Mouse (Mus musculus): ENCODE measurements around the gene Tmem240.
"Not testable (repeated sequence)": the region's sequence is repeated elsewhere in the genome, so short reads cannot be mapped to it uniquely, and the experiment has no call there.

Gene Tmem240

DNA sequence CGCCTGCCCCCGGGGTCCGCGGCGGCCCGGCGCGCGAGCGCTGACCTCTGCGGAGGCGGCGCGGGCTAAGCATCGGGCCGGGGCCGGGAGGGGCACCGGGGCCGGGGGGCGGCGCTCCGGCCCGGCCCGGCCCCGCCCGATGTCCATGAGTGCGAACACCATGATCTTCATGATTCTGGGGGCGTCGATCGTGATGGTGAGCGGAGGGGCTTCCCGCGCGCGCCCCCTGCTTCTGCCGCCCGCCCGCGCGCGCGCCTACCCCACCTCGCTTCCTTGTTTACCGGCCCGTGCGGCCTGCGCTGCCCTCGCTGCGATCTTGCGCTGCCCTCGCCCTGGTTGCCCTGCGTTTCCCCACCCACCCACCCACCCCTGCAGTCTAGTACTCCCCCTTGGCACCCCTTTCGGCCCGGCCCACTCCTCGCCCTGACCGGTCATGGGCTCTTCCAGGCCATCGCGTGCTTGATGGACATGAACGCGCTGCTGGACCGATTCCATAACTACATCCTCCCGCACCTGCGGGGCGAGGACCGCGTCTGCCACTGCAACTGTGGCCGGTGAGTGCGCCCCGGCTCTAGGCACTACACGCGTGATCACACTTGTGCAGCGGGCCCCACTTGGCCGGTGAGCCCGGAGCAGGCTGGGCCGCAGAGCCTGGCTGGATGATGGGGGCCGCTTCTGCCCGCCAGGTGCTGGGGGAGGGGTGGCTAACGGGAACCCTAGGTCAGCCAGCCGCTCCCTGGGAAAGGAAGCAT lies 527 bp downstream of the Tmem240 start:
- no peak for DNase-seq (ENCODE audit: low read depth, low spot score)

DNA sequence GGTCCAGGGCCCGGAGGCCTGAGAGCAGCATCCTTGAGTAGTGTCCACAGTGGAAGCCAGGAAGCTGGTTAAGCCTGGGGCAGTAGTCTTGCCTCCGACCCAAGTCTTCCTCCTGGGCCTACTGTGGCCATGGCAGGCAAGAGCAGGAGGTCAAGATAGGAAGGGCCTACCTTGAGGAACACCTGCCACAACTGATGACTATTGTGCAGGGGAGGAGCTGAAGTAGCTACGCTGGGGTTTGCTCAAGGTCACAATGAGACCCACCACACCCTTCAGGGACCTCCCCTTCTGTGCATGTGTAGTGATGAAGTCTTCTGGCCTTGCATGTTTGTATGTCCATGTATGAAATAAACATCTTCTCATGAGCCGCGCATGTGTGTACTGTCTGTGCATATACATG lies 1.2 kb downstream of the Tmem240 start:
- no peak for DNase-seq (ENCODE audit: low read depth, low spot score)

DNA sequence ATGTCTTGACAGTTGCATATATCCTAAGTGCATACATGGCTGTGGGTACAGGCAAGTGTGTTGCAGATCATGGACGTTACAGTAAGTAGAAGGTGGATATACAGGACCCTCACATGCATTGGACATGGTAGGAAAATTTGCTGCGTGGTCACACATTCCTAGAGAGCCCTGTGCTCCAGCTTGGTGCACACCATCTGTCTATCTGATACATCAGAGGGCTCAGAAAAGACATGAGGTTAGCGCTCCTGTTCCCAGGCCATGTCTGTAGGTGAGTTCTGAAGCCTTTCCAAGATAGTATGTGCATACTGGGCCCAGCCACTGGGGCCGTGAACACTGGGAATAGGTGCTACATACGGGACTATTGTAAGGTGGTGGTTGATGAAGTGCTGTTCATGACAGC lies 1.8 kb downstream of the Tmem240 start:
- DNase-seq (ENCODE audit: low read depth, low spot score): no peak

DNA sequence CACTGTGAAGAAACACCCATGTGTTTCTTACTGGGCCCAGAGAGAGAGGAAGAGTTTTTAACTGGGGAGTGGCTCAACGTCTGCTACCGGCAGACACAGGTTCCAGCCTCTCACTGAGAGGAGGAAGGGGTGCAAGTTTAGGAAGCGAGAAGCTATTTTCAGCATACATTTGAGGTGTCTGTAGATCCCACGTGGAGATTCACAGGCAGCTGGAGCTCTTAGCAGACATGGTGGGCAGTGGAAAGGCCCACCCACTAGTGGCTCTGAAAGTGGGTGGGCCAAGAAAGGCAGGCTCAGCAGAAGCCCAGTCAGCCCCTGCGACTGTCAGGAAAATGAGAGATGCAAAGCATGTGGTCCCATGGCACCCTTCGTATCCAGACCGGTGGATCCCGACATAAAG lies 3.7 kb downstream of the Tmem240 start:
- DNase-seq (ENCODE audit: low read depth, low spot score): no peak

DNA sequence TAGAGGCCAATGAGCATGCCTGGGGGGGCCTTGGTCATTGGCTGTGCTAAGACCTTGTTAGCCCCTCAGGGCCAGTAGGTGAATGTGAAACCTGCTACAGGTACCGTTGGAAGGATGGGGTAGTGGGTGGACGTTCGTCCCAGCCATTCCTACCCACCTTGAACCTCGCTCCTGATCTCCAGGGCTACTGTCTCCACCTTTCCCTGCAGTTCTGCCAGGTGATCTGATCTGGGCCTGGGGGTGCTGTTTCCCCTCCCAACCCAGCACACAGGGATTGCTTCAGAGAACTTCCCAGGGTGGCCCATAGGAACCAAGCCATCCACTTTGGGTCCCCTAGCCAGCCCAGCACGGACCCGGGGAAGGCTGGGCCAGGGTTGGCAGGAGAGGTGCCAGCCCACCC lies 4.6 kb downstream of the Tmem240 start:
- no peak for DNase-seq (ENCODE audit: low read depth, low spot score)

DNA sequence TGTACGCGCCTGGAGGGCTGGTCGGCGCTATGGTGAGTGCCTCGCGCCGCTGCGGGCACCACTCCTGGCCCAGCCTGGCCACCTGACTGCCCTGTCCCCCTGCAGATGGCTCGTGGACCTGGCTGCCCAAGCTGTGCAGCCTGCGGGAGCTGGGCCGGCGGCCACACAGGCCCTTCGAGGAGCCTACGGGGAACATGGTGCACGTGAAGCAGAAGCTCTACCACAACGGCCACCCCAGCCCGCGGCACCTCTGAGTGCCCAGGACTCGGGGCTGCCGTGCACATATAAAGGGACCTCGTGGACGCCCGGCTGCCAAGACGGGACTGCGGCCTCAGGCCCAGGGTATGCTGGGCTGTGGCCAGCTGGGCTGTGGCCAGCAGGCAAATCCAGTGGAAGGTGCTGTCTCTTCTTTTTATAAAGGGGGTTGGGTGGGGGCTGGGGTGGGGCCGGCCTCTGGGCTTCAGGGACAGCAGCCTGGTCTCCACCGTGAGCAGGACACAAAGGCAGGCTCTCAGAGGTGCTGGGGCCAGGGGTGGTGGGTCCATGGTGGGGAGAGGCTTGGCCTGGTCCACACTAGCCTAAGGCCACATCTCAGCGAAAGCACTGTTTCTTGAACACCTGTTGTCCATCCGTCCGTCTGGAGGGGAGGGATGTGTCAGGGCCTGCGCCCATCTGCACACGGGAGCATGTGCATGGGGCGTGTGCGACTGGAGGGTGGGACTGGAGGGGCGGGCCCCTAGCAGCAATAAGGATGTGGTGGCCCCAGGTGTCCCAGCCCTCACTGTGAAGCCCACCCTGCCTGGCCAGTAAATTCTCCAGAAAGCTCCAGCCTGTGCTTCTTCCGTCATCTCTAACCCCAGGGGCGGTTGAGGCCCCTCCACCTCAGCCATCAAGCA lies 5.4 kb downstream of the Tmem240 start:
- no peak for DNase-seq (ENCODE audit: low read depth, low spot score)

DNA sequence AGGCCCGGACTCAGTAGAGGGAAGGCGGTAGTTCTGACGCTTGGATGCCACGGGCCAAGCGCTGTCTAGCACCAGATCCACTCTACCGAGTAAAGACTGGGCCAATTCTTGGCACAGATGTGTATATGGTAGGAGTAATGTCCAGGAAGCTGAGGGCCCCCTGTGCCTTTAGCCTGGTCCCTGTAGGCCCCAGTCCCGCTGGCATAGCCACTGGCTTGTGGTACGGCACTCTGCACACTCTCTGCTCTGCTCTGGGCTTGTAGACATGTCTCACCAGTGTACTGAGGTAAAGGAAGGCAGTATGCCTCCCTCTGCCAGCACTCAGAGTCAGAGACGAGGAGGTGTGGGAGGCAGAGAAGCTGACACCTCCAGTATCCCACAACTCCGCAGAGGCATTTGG lies 6.1 kb downstream of the Tmem240 start:
- not testable (repeated sequence) for DNase-seq (ENCODE audit: low read depth, low spot score)

DNA sequence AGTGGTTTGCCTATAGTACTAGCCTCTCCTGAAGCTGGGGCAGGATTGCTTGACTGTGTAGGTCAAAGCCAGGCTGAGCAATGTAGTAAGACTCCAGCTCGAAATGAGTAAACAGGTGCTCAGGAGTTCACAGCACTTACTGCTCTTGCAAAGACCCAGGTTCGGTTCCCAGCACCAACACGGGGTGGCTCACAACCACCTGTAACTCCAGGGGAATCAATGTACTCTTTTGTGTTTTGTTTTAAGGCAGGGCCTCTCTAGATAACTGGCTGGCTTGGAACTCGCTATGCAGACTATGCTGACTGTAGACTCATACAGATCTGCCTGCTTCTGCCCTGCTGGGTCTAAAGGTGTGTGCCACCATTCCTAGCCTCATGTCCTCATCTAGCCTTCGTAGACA lies 8.1 kb downstream of the Tmem240 start:
- no peak for DNase-seq (ENCODE audit: low read depth, low spot score)

DNA sequence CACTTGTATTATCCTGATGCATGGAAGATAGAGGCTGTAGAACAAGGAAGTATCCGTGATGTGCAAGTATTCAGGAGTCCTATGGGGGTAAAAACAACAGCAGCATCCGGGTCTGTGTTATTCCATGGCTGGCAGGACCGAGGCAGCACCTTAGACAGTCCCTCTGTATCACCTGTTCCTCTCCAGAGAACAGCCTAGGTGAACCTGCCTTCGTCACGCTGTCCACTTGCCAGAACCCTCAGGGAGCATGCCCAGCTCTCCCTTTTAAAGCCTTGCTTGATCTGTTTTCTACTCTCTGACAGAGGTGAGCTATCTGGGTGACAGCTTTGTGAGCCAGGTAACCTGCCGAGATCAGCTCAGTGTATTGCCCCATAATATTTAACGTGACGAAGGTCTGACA lies 9.9 kb downstream of the Tmem240 start:
- DNase-seq (ENCODE audit: low read depth, low spot score): no peak

DNA sequence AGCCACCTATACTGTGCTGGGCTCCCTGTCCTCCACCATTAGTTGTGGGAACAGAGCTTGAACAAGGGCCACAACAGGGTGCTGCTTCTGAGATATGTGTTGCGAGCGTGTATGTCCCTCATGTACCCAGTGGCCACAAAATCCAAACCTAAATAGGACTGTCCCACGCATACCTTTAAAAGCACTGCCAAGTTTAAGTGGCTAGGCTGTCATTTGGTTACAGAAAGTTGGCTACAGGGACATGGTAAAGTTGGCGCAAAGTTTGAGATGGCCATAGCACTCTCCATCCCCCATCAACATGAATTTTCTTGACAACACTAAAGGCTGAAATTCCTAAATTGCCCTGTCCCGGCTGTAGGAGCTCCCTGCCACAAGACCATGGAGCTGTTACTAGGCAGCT lies 10.5 kb downstream of the Tmem240 start:
- DNase-seq (ENCODE audit: low read depth, low spot score): no peak

DNA sequence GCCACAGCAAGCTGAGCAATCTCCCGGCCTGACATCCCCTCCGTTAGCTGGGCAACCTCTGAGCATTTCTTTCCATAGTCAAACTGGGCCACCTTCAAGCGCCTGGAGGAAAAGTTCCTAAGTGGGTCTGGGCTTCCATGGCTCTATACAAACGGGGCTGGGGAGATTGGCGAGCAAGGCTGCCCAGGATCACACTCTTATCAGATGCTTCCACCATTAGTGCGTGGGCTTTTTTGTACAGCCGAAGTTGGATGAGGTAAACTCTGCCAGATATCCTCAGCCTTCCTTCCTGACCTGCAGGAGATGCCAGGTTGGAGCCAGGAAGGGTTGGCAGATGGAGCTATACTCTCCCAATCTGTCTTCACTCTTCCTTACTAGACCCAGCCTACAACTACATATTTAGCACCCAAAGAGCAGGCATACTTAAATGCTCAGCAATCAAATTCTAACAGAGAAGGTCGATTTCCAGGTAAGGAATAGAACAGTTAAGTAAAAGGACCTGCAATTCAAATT lies 11.5 kb downstream of the Tmem240 start:
- no peak for DNase-seq (ENCODE audit: low read depth, low spot score)

DNA sequence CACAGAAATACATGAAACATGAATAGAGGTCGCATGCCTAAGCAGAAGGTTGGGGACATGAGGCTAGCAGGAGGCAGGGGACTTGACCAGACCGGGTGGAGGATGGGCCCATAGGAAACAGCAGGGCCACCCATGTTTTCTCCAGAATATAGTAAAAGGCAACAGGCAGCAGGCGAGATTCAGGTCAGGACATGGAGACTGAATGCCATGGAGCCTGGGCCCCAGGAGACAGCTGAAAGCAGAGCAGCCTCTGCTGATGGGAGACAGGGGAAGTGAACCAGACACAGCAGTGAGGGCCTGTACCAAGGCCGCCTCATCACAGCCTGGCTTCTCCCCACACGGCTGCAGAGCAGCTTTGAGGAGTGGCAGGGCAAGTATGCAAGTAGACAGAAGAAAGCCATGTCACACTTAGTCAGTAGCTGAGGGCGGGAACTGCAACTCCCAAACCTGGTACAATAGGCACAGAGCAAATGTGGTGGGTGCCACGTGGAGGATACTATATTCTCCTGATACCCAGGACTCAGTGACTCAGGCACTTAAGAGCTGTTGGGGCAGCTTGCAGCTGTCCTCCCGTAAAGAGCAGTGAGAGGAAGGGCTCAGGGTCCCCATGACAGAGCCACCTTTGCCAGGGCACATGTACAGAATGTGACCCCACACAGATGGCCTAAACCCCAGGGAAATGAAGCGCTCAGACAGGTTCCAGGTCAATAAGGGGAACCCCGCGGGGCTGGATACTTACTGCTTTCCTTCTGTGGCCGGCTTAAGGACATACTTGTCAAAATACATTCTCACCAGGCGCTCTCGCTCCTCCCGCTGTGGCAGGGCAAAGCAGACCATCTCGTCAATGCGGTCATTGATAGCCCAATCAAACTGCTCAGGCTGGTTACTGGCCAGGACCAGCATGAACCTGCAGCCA lies 12.2 kb downstream of the Tmem240 start:
- DNase-seq (ENCODE audit: low read depth, low spot score): no peak

DNA sequence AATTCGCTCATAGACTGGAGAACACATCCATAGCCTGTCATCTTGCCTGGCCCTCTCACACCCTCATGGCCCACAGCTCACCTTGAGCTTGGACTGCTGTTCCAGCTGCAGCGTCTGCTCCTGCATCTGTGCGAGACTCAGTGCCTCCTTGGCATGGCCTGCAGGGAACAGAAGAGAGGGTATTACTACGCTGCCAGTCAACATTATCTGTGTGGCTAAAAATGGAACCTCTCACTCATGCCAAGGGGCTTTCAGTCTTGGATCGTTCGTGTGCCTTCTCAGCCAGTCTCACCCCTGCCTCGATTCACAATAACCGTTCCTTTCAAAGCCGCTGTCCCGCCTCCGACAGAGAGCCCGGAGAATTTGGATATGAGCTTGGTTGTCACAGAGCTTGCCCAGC lies 22.4 kb downstream of the Tmem240 start:
- no peak for DNase-seq (ENCODE audit: low read depth, low spot score)

DNA sequence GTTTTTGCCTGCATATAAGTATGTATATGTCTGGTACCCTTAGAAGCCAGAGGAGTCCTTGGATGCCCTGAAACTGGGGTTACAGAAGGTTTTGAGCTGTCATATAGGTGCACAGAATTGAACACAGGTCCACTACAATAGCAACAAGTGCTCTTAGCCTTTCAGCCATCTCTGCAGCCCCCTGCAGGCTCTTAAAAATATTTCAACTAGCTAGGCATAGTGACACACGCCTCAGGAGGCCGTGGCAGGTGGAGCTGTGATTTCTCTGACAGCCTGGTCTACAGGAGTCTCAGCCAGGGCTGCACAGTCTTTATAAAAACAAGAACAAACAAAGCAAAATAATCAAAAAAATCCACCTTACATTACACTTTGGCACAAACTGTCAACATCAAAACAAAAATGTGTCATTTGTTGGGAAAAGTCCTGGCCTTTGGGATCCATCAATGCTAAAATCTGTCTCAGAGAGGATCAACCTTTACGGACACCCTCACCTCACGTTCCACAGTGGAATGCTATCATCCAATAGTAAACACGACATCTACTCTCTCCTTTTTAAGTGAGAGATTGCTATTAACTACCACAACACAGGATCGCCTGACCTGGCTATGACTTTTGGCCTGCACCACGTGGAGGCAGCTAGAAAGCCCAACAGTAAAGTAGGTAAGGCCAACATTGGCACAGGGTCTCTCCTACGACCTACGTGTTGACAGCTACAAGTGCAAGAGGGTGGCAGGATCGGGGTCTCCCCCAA lies 25.4 kb downstream of the Tmem240 start:
- DNase-seq (ENCODE audit: low read depth, low spot score): no peak

DNA sequence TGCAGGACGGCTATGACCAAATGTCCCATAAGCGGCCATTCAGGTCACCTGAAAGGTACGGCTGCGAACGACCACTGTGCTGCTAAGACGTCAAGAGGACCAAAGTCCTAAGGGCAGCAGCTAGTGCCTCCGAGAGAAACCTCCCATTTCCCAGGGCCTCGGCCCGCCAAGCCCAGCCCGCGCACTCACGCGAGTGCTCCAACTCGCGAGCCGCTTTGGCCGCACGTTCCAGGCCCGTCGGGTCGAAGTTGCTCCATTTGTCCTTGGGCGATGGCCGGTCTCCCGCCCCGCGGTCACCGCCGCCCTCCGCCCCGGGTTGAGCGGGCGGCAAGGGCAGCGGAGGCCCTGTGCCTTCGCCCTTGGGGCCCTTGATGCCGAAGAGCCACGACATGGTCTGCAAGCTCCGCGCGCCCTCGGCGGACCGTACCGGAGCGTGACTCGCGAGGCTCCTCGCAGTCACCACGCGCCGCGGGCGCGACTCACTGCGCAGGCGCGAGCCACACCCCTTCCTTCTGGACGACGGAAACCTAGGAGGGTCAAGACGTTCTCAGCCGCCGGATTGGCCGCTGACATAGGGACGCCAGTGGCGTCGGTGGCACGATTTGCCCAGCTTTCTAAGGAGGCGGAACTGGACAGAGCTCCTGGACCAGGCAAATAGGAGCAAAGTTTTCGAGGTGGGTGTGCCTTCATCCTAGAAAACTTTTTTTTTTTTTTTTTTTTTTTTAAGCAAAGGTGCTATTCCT lies 26.2 kb downstream of the Tmem240 start, which contains the start of gene Atad3a:
Gene Atad3a (minus strand): TSS at position 481 of the 743 bp plus-strand sequence.
- DNase-seq (ENCODE audit: low read depth, low spot score): peak; percentile 85

DNA sequence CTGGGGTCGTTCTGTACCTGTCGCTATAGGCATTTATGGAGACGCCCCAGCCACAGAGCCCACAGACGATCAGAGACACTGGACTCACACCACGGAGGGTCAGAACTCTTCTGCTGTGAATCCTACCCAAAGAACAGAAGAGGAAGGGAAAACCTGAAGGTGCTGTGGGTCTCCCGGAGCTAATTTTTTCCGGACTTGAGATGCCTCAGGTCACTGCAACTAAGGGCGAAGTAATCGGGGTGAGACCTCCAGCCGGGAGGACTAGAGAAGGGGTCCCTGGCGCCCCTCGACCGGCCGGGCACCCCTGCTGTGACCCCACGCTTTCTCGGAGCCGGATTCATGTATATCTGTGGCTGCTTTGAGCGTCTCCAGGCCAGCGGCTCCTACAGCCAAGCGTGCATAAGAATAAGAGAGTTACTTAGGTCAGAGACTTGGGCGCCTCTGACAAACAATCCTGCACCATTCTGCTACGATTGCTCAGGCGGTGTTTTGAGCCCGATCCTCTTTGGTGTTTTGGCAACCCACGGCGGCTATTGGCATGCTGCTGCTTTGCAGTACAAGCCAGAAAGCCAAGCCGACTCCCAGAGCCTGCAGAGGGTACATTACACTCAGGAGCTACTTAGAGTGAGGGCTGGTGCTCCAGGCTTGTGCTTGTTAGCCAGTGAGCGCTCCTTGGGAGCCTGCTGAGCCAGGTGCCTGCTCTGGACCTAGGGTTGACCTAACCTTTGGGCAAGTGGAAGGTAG lies 26.9 kb downstream of the Tmem240 start:
- no peak for DNase-seq (ENCODE audit: low read depth, low spot score)

DNA sequence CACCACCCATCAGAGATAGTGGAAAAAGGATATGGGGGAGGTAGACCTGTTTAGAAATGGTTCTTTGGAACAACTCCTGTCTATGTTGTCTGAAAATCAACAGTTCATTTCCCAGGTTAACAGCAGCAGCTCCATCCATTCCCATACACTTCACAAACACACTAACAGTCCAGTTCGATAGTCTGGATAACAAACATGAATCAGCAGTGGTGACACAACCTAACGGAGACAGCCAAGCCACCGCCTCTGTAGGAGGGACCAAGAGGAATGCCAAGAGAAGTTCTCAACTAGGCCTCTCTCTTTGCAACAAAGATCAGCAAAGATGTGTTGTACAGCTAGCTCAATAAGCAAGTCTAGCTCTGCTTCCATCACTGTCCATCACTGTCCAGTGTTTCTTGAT lies 27.8 kb downstream of the Tmem240 start:
- DNase-seq (ENCODE audit: low read depth, low spot score): no peak

DNA sequence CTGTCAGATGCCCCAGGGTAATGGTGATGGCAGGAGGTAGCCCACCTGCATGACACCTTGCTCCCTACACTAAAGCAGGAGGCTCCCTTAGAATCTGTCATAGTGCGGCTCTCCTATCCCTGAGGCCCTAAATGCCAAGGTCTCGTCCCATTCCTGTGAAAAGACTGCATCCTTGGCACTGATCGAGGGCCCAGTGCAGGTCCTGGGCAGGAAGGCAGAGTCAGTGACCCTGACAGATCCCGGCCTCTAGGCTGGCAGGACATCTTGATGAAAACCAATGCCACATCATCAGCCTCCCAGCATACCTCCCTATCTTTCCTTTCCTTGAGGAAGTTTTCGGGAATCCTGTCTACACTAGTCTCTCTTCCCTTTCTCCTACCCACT lies 34.9 kb downstream of the Tmem240 start:
- no peak for DNase-seq (ENCODE audit: low read depth, low spot score)

DNA sequence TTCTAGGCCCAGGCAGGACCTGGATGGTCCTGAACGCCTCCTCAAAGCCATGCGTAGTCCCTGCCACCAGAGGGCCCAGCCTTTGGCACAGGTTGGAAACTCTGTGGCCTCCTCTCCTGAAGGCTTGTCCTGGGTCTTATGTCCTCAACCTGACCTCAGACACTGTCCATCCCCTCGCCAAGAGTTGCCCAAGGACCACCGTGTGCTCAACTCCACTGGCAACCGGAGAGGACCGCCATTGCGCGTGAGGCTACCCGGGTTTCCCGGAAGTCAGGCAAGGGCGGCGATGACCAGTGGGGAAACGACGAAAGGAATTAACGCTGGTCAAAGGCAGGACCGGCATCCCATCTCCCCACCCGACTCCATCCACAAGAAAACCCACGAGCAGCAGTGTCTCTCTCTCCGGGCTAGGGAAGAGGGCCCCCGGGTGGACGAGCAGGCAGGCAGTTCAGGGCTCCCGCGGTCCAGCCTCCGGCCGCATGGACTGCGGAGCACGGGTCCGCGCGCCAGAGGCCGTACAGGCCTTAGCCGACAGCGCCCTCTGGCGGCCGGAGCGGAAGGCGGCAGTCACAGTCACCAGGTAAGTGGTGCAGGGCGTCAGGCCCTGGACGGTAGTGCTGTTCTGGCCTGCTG lies 35.4 kb downstream of the Tmem240 start:
- DNase-seq (ENCODE audit: low read depth, low spot score): peak; percentile 78

Measured in retina, adult 2 months (tissue).